ENCODE assay signal across 8 mouse cellular contexts in genomic region chr3:131272374-131273100, GRCm38 (mm10). TPM values are rescaled to one million over a fixed set of nuclear protein-coding genes. Genes with fewer than 3 reads are reported as not detected.
DNase-seq lines count a peak whose midpoint lies in the region; ATAC-seq and TF ChIP-seq lines count a peak whose summit lies in the region.

No protein-coding gene starts in this region.

- WGBS in hindbrain, embryonic 13.5 days = 69% methylated on average over 10 of the region's 10 CpGs
- WGBS in liver, embryonic 12.5 days (ENCODE audit: insufficient replicate concordance) = 38% methylated on average over 10 of the region's 10 CpGs

- H3K27me3 ChIP-seq in MEL (ENCODE audit: control insufficient read depth in 1 of 2, insufficient read depth in 2 of 2, low read length in 2 of 2) = no peaks in the 10 kb centered on the region
- H3K27me3 ChIP-seq in hindbrain, embryonic 13.5 days = 0 out of 2 replicates have a peak, but pooled peaks cover 3% of the 10 kb centered on the region
- H3K27me3 ChIP-seq in liver, embryonic 12.5 days (replicated peaks) = no peaks in the 10 kb centered on the region

- TF ChIP-seq RAD21 in MEL (IDR thresholded peaks at IDR 0.05; ENCODE audit: low read depth, low read length) = no peak

- H3K9me3 ChIP-seq in MEL (replicated peaks; ENCODE audit: insufficient read depth, low read length) = no peaks in the 10 kb centered on the region
- no peaks in the 10 kb centered on the region for H3K9me3 ChIP-seq in hindbrain, embryonic 13.5 days
- no peaks in the 10 kb centered on the region for H3K9me3 ChIP-seq in liver, embryonic 12.5 days (replicated peaks)

- H3K79me2 ChIP-seq in MEL (ENCODE audit: control insufficient read depth, insufficient read depth, low read length, poor library complexity) = no peaks in the 10 kb centered on the region; the same call in 1 of the 2 replicates

- peak overlapping the region; percentile 87 for H3K4me2 ChIP-seq in hindbrain, embryonic 13.5 days
- peak overlapping the region; percentile 86 for H3K4me2 ChIP-seq in liver, embryonic 12.5 days

- H3K36me3 ChIP-seq in MEL (ENCODE audit: control insufficient read depth in 1 of 2, insufficient read depth in 2 of 2, low read length in 2 of 2) = peaks cover 0 to 8% of the 10 kb centered on the region in 2 experiments; a peak in 2 of 4 replicates
- H3K36me3 ChIP-seq in hindbrain, embryonic 13.5 days = no peaks in the 10 kb centered on the region
- no peaks in the 10 kb centered on the region for H3K36me3 ChIP-seq in liver, embryonic 12.5 days

- no peak for TF ChIP-seq CTCF in MEL (IDR thresholded peaks at IDR 0.05 in 2 of 3, conservative IDR thresholded peaks at IDR 0.05 in 1 of 3; ENCODE audit: control insufficient read depth in 1 of 3, insufficient read depth in 1 of 3, low read depth in 2 of 3, low read length in 3 of 3, poor library complexity in 1 of 3, severe bottlenecking in 1 of 3)

- intact Hi-C loops in left cerebral cortex, postnatal 10 days (cut with DNase I) = no loop called here

- DNase-seq in frontal cortex, postnatal 14 days (ENCODE audit: low spot score in 2 of 2) = no peak
- DNase-seq in MEL (ENCODE audit: low read depth, low spot score) = no peak
- DNase-seq in B cell, adult 2 months = no peak
- no peak for DNase-seq in spleen, adult 18-20 months
- no peak for DNase-seq in left cerebral cortex, postnatal 10 days (ENCODE audit: extremely low spot score in 1 of 2, low spot score in 2 of 2)

- peak overlapping the region; percentile 61 for H3K9ac ChIP-seq in MEL (ENCODE audit: control insufficient read depth, low read depth, low read length, poor library complexity, severe bottlenecking)
- peak overlapping the region; percentile 74 for H3K9ac ChIP-seq in hindbrain, embryonic 13.5 days
- H3K9ac ChIP-seq in liver, embryonic 12.5 days = peak overlapping the region; percentile 50; the same call in 1 of the 2 replicates

- peak overlapping the region; percentile 83 to 96 for H3K4me3 ChIP-seq in MEL (ENCODE audit: control insufficient read depth in 1 of 2, insufficient read depth in 1 of 2, low read depth in 2 of 2, low read length in 2 of 2)
- peak overlapping the region; percentile 68 for H3K4me3 ChIP-seq in hindbrain, embryonic 13.5 days
- peak overlapping the region; percentile 69 for H3K4me3 ChIP-seq in liver, embryonic 12.5 days

- no peak for TF ChIP-seq POLR2A in MEL (IDR thresholded peaks at IDR 0.05; ENCODE audit: control insufficient read depth in 1 of 2, insufficient read depth in 1 of 2, low read depth in 1 of 2, low read length in 2 of 2, poor library complexity in 1 of 2)

- TF ChIP-seq EP300 in MEL (IDR thresholded peaks at IDR 0.05; ENCODE audit: low read depth in 1 of 2, low read length in 2 of 2) = no peak

- H3K4me1 ChIP-seq in MEL (ENCODE audit: control insufficient read depth in 1 of 2, insufficient read depth in 2 of 2, low read length in 2 of 2) = peaks cover 4 to 8% of the 10 kb centered on the region in 2 experiments; a peak in 3 of 4 replicates
- H3K4me1 ChIP-seq in hindbrain, embryonic 13.5 days (replicated peaks) = peaks cover 12% of the 10 kb centered on the region
- H3K4me1 ChIP-seq in liver, embryonic 12.5 days = peaks cover 34% of the 10 kb centered on the region

- peak overlapping the region; percentile 71 for H3K27ac ChIP-seq in MEL (ENCODE audit: control insufficient read depth, low read depth, low read length)
- no peak overlapping the region for H3K27ac ChIP-seq in hindbrain, embryonic 13.5 days
- peak overlapping the region; percentile 27 for H3K27ac ChIP-seq in liver, embryonic 12.5 days

- peak; percentile 58 for ATAC-seq in frontal cortex, adult (ENCODE audit: low TSS enrichment)
- no peak for ATAC-seq in hindbrain, embryonic 13.5 days (ENCODE audit: low FRiP score)
- peak; percentile 2; the same call in 1 of the 2 replicates for ATAC-seq in liver, embryonic 12.5 days

TF ChIP-seq in MEL, 35 proteins besides CTCF, POLR2A, EP300 and RAD21:
- TF ChIP-seq ZMIZ1 (IDR thresholded peaks at IDR 0.05; ENCODE audit: low read depth, low read length) (no peak), MXI1 (IDR thresholded peaks at IDR 0.05; ENCODE audit: low read depth, low read length) (peak; percentile 5; the same call in 1 of the 2 replicates)

RNA-seq across cellular contexts. Expression of gene Hadh, which starts 0.6 kb away (rescaled TPM):
- total RNA-seq in MEL (2012; rRNA removed) = 39.1 and 42.3 TPM in 2 replicates
- 10 to 100 TPM in 1 of 2 experiments, not detected in 1; 66.9 TPM for polyA plus RNA-seq in MEL (2012; ENCODE audit: insufficient read depth in 1 of 2, insufficient read length in 2 of 2, low read depth in 1 of 2, low replicate concordance in 2 of 2, missing spikeins in 1 of 2)
- 33.1 and 34.1 TPM in 2 replicates for polyA plus RNA-seq in hindbrain, embryonic 13.5 days (2015; fragmentation: Nextera tagmentation; extraction: Ambion mirVana)
- 72.7 and 74.3 TPM in 2 replicates for polyA plus RNA-seq in liver, embryonic 12.5 days (2016; fragmentation: Nextera tagmentation; extraction: Ambion mirVana)
- total RNA-seq in left cerebral cortex, postnatal 10 days (2021) = 10 to 100 TPM; 20.1 to 20.6 TPM

RNA-seq across cellular contexts. Expression of gene Cyp2u1, which starts 30.5 kb away (rescaled TPM):
- total RNA-seq in MEL (2012; rRNA removed) = 3.5 and 4.5 TPM in 2 replicates
- polyA plus RNA-seq in MEL (2012; ENCODE audit: insufficient read depth in 1 of 2, insufficient read length in 2 of 2, low read depth in 1 of 2, low replicate concordance in 2 of 2, missing spikeins in 1 of 2) = 1 to 10 TPM in 1 of 2 experiments, not detected in 1; 3.6 TPM
- 5.4 and 6.0 TPM in 2 replicates for polyA plus RNA-seq in hindbrain, embryonic 13.5 days (2015; fragmentation: Nextera tagmentation; extraction: Ambion mirVana)
- 0.29 and 0.67 TPM in 2 replicates for polyA plus RNA-seq in liver, embryonic 12.5 days (2016; fragmentation: Nextera tagmentation; extraction: Ambion mirVana)
- total RNA-seq in left cerebral cortex, postnatal 10 days (2021) = 10 to 100 TPM; 15.0 to 16.4 TPM
